Mouse (Mus musculus) embryonic facial prominence, embryonic 10.5 days (tissue): Measurements from ENCODE around the gene Pon1. TPM values are rescaled to one million over a fixed set of nuclear protein-coding genes. Genes with fewer than 3 reads are reported as not detected.
"Not testable (repeated sequence)": the region's sequence is repeated elsewhere in the genome, so short reads cannot be mapped to it uniquely, and the experiment has no call there.

Source experiments
- DNase-seq: peaks from one replicate; pipeline ENCODE4 v3.0.0-alpha.2; 2017; ENCODE audit warnings: low spot score
- H3K27ac ChIP-seq: fragments of 300-500 bp; sonication (generic); replicated peaks from 2 replicates; pipeline ENCODE4 v1.5.1; 2016; ENCODE audit warnings: mild to moderate bottlenecking
- H3K27me3 ChIP-seq: fragments of 300-500 bp; sonication (generic); replicated peaks from 2 replicates; pipeline ENCODE4 v1.6.1; 2016; ENCODE audit warnings: low read depth, mild to moderate bottlenecking; ENCODE audit not compliant: poor library complexity, severe bottlenecking
- H3K36me3 ChIP-seq: fragments of 300-500 bp; sonication (generic); replicated peaks from 2 replicates; pipeline ENCODE4 v1.6.1; 2016; ENCODE audit warnings: mild to moderate bottlenecking, moderate library complexity
- H3K4me1 ChIP-seq: fragments of 300-500 bp; sonication (generic); 2 replicates; pipeline ENCODE4 v1.6.1; 2016
- H3K4me3 ChIP-seq: fragments of 300-500 bp; sonication (generic); 2 replicates; pipeline ENCODE4 v1.5.1; 2016; ENCODE audit warnings: mild to moderate bottlenecking, moderate library complexity
- H3K9me3 ChIP-seq: fragments of 300-500 bp; sonication (generic); 2 replicates; pipeline ENCODE4 v1.6.1; 2016; ENCODE audit warnings: mild to moderate bottlenecking
- whole genome bisulfite sequencing: fragments of 180-500 bp; shearing (Covaris S2); methylation state at CpG from one replicate; pipeline ENCODE4 v1.1.7; 2016; 5-methylcytosine and 5-hydroxymethylcytosine counted together
- polyA plus RNA-seq: library from polyadenylated mRNA; unstranded; fragments of >200 nt; fragmentation: Nextera tagmentation; extraction: Ambion mirVana; gene quantifications from 2 replicates; pipeline ENCODE4 v1.2.1, GENCODE M21; 2016

Gene Pon1
- polyA plus RNA-seq: 0.25 TPM in 1 of 2 replicates, not detected in the other

- 31% methylated on average over 5 of the region's 5 CpGs for WGBS
- DNase-seq: no peak
- Histone ChIP-seq H3K4me1 (peaks cover 17% of the 10 kb centered on the region), H3K27ac (no peak within 1 kb of the TSS), H3K4me3 (no peak within 1 kb of the TSS), H3K27me3 (0 out of 2 replicates have a peak, but pooled peaks cover 4% of the 10 kb centered on the region), H3K36me3 (no peaks in the 10 kb centered on the region), H3K9me3 (peaks cover 1% of the 10 kb centered on the region; the same call in 1 of the 2 replicates)
Observed at GRCm38 (mm10) chr6:5193693-5194092, at the start of gene Pon1. TSS of gene Pon1 (minus strand) at chr6:5193946.

GRCm38 (mm10) chr6:5238799-5239198 lies 45.1 kb upstream of the Pon1 start:
- DNase-seq: no peak
- H3K36me3 ChIP-seq: no peaks in the 10 kb centered on the region
- no peaks in the 10 kb centered on the region for H3K27me3 ChIP-seq
- WGBS: 95% methylated on average over 3 of the region's 3 CpGs
- H3K4me3 ChIP-seq: no peak overlapping the region
- no peaks in the 10 kb centered on the region for H3K4me1 ChIP-seq
- no peak overlapping the region for H3K27ac ChIP-seq
- no peaks in the 10 kb centered on the region for H3K9me3 ChIP-seq

- no peaks in the 10 kb centered on the region for H3K9me3 ChIP-seq
- H3K4me3 ChIP-seq: no peak overlapping the region
- no peaks in the 10 kb centered on the region for H3K27me3 ChIP-seq
- no peaks in the 10 kb centered on the region for H3K4me1 ChIP-seq
- no peak for DNase-seq
- H3K27ac ChIP-seq: no peak overlapping the region
- H3K36me3 ChIP-seq: no peaks in the 10 kb centered on the region
- WGBS: 85% methylated on average over 4 of the region's 4 CpGs
Observed at GRCm38 (mm10) chr6:5237510-5237909, 43.8 kb upstream of the Pon1 start.

GRCm38 (mm10) chr6:5236843-5237371 lies 43.2 kb upstream of the Pon1 start:
- Histone ChIP-seq H3K36me3 (no peaks in the 10 kb centered on the region), H3K9me3 (no peaks in the 10 kb centered on the region), H3K4me1 (no peaks in the 10 kb centered on the region), H3K4me3 (no peak overlapping the region), H3K27me3 (no peaks in the 10 kb centered on the region), H3K27ac (no peak overlapping the region)
- WGBS: 89% methylated on average over 8 of the region's 8 CpGs
- DNase-seq: no peak

GRCm38 (mm10) chr6:5234563-5234962 lies 40.8 kb upstream of the Pon1 start:
- no peak overlapping the region for H3K27ac ChIP-seq
- no peaks in the 10 kb centered on the region for H3K9me3 ChIP-seq
- no peaks in the 10 kb centered on the region for H3K36me3 ChIP-seq
- no peak overlapping the region for H3K4me3 ChIP-seq
- no peak for DNase-seq
- H3K27me3 ChIP-seq: no peaks in the 10 kb centered on the region
- 78% methylated on average over 3 of the region's 3 CpGs for WGBS
- no peaks in the 10 kb centered on the region for H3K4me1 ChIP-seq

- WGBS: 89% methylated on average over 1 of the region's 1 CpGs
Observed at GRCm38 (mm10) chr6:5233812-5234211, 40.1 kb upstream of the Pon1 start.

GRCm38 (mm10) chr6:5232022-5232421 lies 38.3 kb upstream of the Pon1 start:
- Histone ChIP-seq H3K9me3 (no peaks in the 10 kb centered on the region), H3K4me1 (no peaks in the 10 kb centered on the region), H3K36me3 (no peaks in the 10 kb centered on the region), H3K27me3 (no peaks in the 10 kb centered on the region), H3K4me3 (no peak overlapping the region), H3K27ac (no peak overlapping the region)
- DNase-seq: no peak
- WGBS: 86% methylated on average over 4 of the region's 4 CpGs

More at GRCm38 (mm10) chr6:5233812-5234211, 40.1 kb upstream of the Pon1 start:
- no peak overlapping the region for H3K27ac ChIP-seq
- DNase-seq: no peak
- H3K4me1 ChIP-seq: no peaks in the 10 kb centered on the region
- H3K9me3 ChIP-seq: no peaks in the 10 kb centered on the region
- H3K4me3 ChIP-seq: no peak overlapping the region
- H3K27me3 ChIP-seq: no peaks in the 10 kb centered on the region
- no peaks in the 10 kb centered on the region for H3K36me3 ChIP-seq

- no peak overlapping the region for H3K4me3 ChIP-seq
- no peaks in the 10 kb centered on the region for H3K4me1 ChIP-seq
- H3K36me3 ChIP-seq: no peaks in the 10 kb centered on the region
- no peak overlapping the region for H3K27ac ChIP-seq
- no peaks in the 10 kb centered on the region for H3K9me3 ChIP-seq
- WGBS: 95% methylated on average over 5 of the region's 5 CpGs
- H3K27me3 ChIP-seq: no peaks in the 10 kb centered on the region
- DNase-seq: no peak
Observed at GRCm38 (mm10) chr6:5230261-5230660, 36.5 kb upstream of the Pon1 start.

GRCm38 (mm10) chr6:5223551-5223950 lies 29.8 kb upstream of the Pon1 start:
- not testable (repeated sequence) for H3K9me3 ChIP-seq, H3K36me3 ChIP-seq, H3K4me3 ChIP-seq, DNase-seq, H3K27me3 ChIP-seq, H3K4me1 ChIP-seq, H3K27ac ChIP-seq
- 87% methylated on average over 2 of the region's 2 CpGs for WGBS

GRCm38 (mm10) chr6:5222080-5222479 lies 28.3 kb upstream of the Pon1 start:
- DNase-seq: no peak
- Histone ChIP-seq H3K27ac (no peak overlapping the region), H3K9me3 (no peaks in the 10 kb centered on the region), H3K27me3 (no peaks in the 10 kb centered on the region), H3K4me1 (peaks cover 4% of the 10 kb centered on the region; the same call in 1 of the 2 replicates), H3K4me3 (no peak overlapping the region), H3K36me3 (no peaks in the 10 kb centered on the region)
- WGBS: 70% methylated on average over 3 of the region's 3 CpGs

GRCm38 (mm10) chr6:5218190-5218589 lies 24.4 kb upstream of the Pon1 start:
- H3K27ac ChIP-seq: no peak overlapping the region
- 90% methylated on average over 4 of the region's 4 CpGs for WGBS
- DNase-seq: no peak
- no peaks in the 10 kb centered on the region for H3K36me3 ChIP-seq
- H3K9me3 ChIP-seq: peaks cover under 1% of the 10 kb centered on the region; the same call in 1 of the 2 replicates
- H3K27me3 ChIP-seq: no peaks in the 10 kb centered on the region
- peaks cover 4% of the 10 kb centered on the region; the same call in 1 of the 2 replicates for H3K4me1 ChIP-seq
- H3K4me3 ChIP-seq: no peak overlapping the region

GRCm38 (mm10) chr6:5207817-5208216 lies 14.1 kb upstream of the Pon1 start:
- Histone ChIP-seq H3K4me1 (no peaks in the 10 kb centered on the region), H3K27me3 (no peaks in the 10 kb centered on the region), H3K36me3 (no peaks in the 10 kb centered on the region), H3K9me3 (peaks cover 4% of the 10 kb centered on the region; the same call in 1 of the 2 replicates), H3K4me3 (no peak overlapping the region), H3K27ac (no peak overlapping the region)
- DNase-seq: no peak
- 89% methylated on average over 2 of the region's 2 CpGs for WGBS

GRCm38 (mm10) chr6:5199916-5200315 lies 6.2 kb upstream of the Pon1 start:
- H3K36me3 ChIP-seq: no peaks in the 10 kb centered on the region
- no peak overlapping the region for H3K4me3 ChIP-seq
- no peak for DNase-seq
- peaks cover 2% of the 10 kb centered on the region; the same call in 1 of the 2 replicates for H3K9me3 ChIP-seq
- 87% methylated on average over 3 of the region's 3 CpGs for WGBS
- no peaks in the 10 kb centered on the region for H3K4me1 ChIP-seq
- H3K27me3 ChIP-seq: 0 out of 2 replicates have a peak, but pooled peaks cover 4% of the 10 kb centered on the region
- H3K27ac ChIP-seq: no peak overlapping the region
